Mouse (Mus musculus) hematopoietic multipotent progenitor cell, adult 10-12 weeks (in vitro differentiated cells): ENCODE results near the gene Zfp965. TPM values are rescaled to one million over a fixed set of nuclear protein-coding genes. Genes with fewer than 3 reads are reported as not detected.

Experiments used
- polyA plus RNA-seq: library from polyadenylated mRNA; stranded (reverse); fragments of >175 nt; gene quantifications from 2 replicates; pipeline ENCODE4 v1.2.3, GENCODE M21; 2012; ENCODE audit warnings: low replicate concordance

The Zfp965 gene
- not detected in 2 replicates for polyA plus RNA-seq

DNA sequence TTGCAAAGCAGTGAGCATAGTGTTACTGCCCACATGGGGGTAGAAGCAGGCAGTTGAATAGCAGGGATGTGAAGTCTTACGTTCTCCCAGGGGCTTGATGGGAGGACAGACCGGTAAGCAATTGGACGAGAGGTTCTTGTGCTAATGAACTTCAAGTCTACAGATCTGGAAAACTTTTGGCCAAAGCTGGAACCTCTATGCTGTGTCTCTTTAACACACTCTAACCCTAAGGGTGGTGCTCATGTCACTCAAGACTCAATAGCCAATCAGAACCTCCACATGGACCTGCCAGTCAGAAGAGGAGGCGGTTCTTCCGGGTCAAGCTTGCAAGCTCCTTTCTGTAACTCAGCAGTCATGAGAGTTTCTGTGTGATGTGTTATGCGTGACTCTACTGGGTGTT is at the start of gene Zfp965:
Zfp965 (plus strand) TSS at position 301 of the 400 bp plus-strand sequence.

DNA sequence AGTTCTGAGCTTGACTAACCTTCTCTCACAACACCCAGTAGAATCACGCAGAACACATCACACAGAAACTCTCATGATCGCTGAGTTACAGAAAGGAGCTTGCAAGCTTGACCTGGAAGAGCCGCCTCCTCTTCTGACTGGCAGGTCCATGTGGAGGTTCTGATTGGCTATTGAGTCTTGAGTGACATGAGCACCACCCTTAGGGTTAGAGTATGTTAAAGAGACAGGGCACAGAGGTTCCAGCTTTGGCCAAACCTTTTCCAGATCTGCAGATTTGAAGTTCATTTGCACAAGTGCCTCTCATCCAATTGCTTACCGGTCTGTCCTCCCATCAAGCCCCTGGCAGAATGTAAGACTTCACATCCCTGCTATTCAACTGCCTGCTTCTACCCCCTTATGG is 34.1 kb upstream of the Zfp965 start, which contains the start of gene Gm4724:
Gm4724 (minus strand) TSS at position 101 of the 400 bp plus-strand sequence.

Other genes starting within 250 kb of the Zfp965 start
- 0.16 TPM in 1 of 2 replicates, not detected in the other for gene Gm14440, start 194.9 kb upstream of the Zfp965 start, polyA plus RNA-seq
- gene Gm4631, start 131.8 kb upstream of the Zfp965 start, polyA plus RNA-seq = 0.11 and 0.46 TPM in 2 replicates
- gene Zfp968, start 97.5 kb upstream of the Zfp965 start, polyA plus RNA-seq = 0.38 and 0.56 TPM in 2 replicates
- gene Gm4724, start 34.2 kb upstream of the Zfp965 start, polyA plus RNA-seq = not detected in 2 replicates
- gene Gm11007, start 174.0 kb downstream of the Zfp965 start, polyA plus RNA-seq = not detected in 2 replicates
- 0.13 and 0.30 TPM in 2 replicates for gene Zfp969, start 233.7 kb downstream of the Zfp965 start, polyA plus RNA-seq